17 mouse cellular contexts compared by ENCODE assay signal in the genomic region with DNA sequence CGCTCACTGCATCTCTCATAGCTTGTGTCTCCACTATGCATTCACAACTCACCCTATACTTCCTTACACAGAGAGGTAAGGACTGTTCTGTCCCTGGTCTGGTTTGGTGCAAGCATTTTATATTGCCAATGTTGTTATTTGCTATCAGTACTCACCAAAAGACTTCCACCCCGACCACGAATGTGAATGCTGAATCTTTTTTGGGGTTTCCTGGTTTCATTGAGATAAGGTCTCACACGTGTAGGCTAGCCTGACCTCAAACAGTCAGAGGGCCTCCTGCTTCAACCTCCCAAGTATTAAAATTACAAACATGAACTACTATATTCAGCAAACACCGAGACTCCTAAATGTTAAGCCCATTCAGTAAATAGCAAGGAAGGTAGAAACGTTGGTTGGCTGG. TPM values are rescaled to one million over a fixed set of nuclear protein-coding genes. Genes with fewer than 3 reads are reported as not detected.
DNase-seq lines count a peak whose midpoint lies in the region; ATAC-seq and TF ChIP-seq lines count a peak whose summit lies in the region.
"Had no signal": no experiment of that assay in that cellular context is flagged by ENCODE, and none has a peak within 500 bp of the region (broad histone marks: within the 10 kb centered on the region; RNA-seq: fewer than 3 reads in every experiment).

No protein-coding gene starts in this region.

- H3K4me2 ChIP-seq in hindbrain, embryonic 11.5 days (replicated peaks; ENCODE audit: low read depth, low read length): no peak overlapping the region
- H3K4me2 ChIP-seq in forebrain, embryonic 14.5 days (ENCODE audit: low read length): no peak overlapping the region
- H3K4me2 ChIP-seq: forebrain, embryonic 12.5 days had no signal

- peak overlapping the region; percentile 30; the same call in 1 of the 2 replicates for H3K27ac ChIP-seq in MEL (ENCODE audit: control insufficient read depth, low read depth, low read length)
- H3K27ac ChIP-seq in hindbrain, embryonic 11.5 days (ENCODE audit: low read depth, low read length): no peak overlapping the region
- no peak overlapping the region for H3K27ac ChIP-seq in forebrain, embryonic 14.5 days (ENCODE audit: low read depth, low read length)
- H3K27ac ChIP-seq: embryonic facial prominence, embryonic 10.5 days; embryonic facial prominence, embryonic 13.5 days; forebrain, embryonic 12.5 days; heart, adult 2 months; hindbrain, embryonic 13.5 days had no signal

- 91% methylated on average over 6 of the region's 6 CpGs for WGBS in hindbrain, embryonic 11.5 days
- 90% methylated on average over 6 of the region's 6 CpGs for WGBS in forebrain, embryonic 14.5 days

- peaks cover 0 to 16% of the 10 kb centered on the region in 2 experiments; a peak in 2 of 4 replicates for H3K36me3 ChIP-seq in MEL (ENCODE audit: control insufficient read depth in 1 of 2, insufficient read depth in 2 of 2, low read length in 2 of 2)
- no peaks in the 10 kb centered on the region for H3K36me3 ChIP-seq in hindbrain, embryonic 11.5 days (ENCODE audit: control insufficient read depth, insufficient read depth, low read length)
- no peaks in the 10 kb centered on the region for H3K36me3 ChIP-seq in forebrain, embryonic 14.5 days (ENCODE audit: control insufficient read depth, insufficient read depth, low read length)
- H3K36me3 ChIP-seq: embryonic facial prominence, embryonic 10.5 days; embryonic facial prominence, embryonic 13.5 days; forebrain, embryonic 12.5 days; hindbrain, embryonic 13.5 days had no signal

- no peaks in the 10 kb centered on the region for H3K9me3 ChIP-seq in MEL (replicated peaks; ENCODE audit: insufficient read depth, low read length)
- no peaks in the 10 kb centered on the region for H3K9me3 ChIP-seq in hindbrain, embryonic 11.5 days (ENCODE audit: control insufficient read depth, low read length)
- H3K9me3 ChIP-seq in forebrain, embryonic 14.5 days (replicated peaks; ENCODE audit: control insufficient read depth, low read length): no peaks in the 10 kb centered on the region
- H3K9me3 ChIP-seq: embryonic facial prominence, embryonic 10.5 days; embryonic facial prominence, embryonic 13.5 days; forebrain, embryonic 12.5 days; hindbrain, embryonic 13.5 days had no signal

- peak; percentile 35 to 77; a peak in 3 of 4 replicates for TF ChIP-seq EP300 in MEL (IDR thresholded peaks at IDR 0.05; ENCODE audit: low read depth in 1 of 2, low read length in 2 of 2)

- DNase-seq in 416B (ENCODE audit: low read depth) (peak; percentile 82), MEL (ENCODE audit: low read depth, low spot score) (peak; percentile 59)
- DNase-seq in induced T-regulatory cell, adult 2 months (ENCODE audit: low read depth): peak; percentile 16
- DNase-seq in urinary bladder, postnatal 4 days (ENCODE audit: low spot score in 2 of 2): no peak
- DNase-seq in hindbrain, embryonic 11.5 days (ENCODE audit: low spot score): no peak
- DNase-seq in forebrain, embryonic 14.5 days (ENCODE audit: low spot score): no peak
- DNase-seq: cerebellum, adult 9-11 months had no signal

- peaks cover 0 to 2% of the 10 kb centered on the region in 2 experiments; a peak in 1 of 4 replicates for H3K27me3 ChIP-seq in MEL (ENCODE audit: control insufficient read depth in 1 of 2, insufficient read depth in 2 of 2, low read length in 2 of 2)
- H3K27me3 ChIP-seq in hindbrain, embryonic 11.5 days (ENCODE audit: control insufficient read depth, insufficient read depth, low read length): no peaks in the 10 kb centered on the region
- H3K27me3 ChIP-seq in forebrain, embryonic 14.5 days (replicated peaks; ENCODE audit: control insufficient read depth, insufficient read depth, low read length): no peaks in the 10 kb centered on the region
- H3K27me3 ChIP-seq: embryonic facial prominence, embryonic 13.5 days; forebrain, embryonic 12.5 days; hindbrain, embryonic 13.5 days had no signal

- peaks cover 3 to 20% of the 10 kb centered on the region in 2 experiments for H3K4me1 ChIP-seq in MEL (ENCODE audit: control insufficient read depth in 1 of 2, insufficient read depth in 2 of 2, low read length in 2 of 2)
- no peaks in the 10 kb centered on the region for H3K4me1 ChIP-seq in hindbrain, embryonic 11.5 days (replicated peaks; ENCODE audit: control insufficient read depth, insufficient read depth, low read length)
- H3K4me1 ChIP-seq in forebrain, embryonic 14.5 days (ENCODE audit: control insufficient read depth, insufficient read depth, low read length): no peaks in the 10 kb centered on the region
- H3K4me1 ChIP-seq: embryonic facial prominence, embryonic 13.5 days; forebrain, embryonic 12.5 days had no signal

- no peak overlapping the region for H3K9ac ChIP-seq in MEL (ENCODE audit: control insufficient read depth, low read depth, low read length, poor library complexity, severe bottlenecking)
- no peak overlapping the region for H3K9ac ChIP-seq in hindbrain, embryonic 11.5 days (ENCODE audit: low read depth, low read length)
- no peak overlapping the region for H3K9ac ChIP-seq in forebrain, embryonic 14.5 days (ENCODE audit: low read length)
- H3K9ac ChIP-seq: embryonic facial prominence, embryonic 13.5 days; forebrain, embryonic 12.5 days; hindbrain, embryonic 13.5 days had no signal

- H3K4me3 ChIP-seq in MEL (ENCODE audit: control insufficient read depth in 1 of 2, insufficient read depth in 1 of 2, low read depth in 2 of 2, low read length in 2 of 2): peak overlapping the region in 1 of 2 experiments; percentile 47; a peak in 1 of 4 replicates
- H3K4me3 ChIP-seq in hindbrain, embryonic 11.5 days (ENCODE audit: low read depth, low read length): no peak overlapping the region
- no peak overlapping the region for H3K4me3 ChIP-seq in forebrain, embryonic 14.5 days (ENCODE audit: low read depth, low read length)
- H3K4me3 ChIP-seq: embryonic facial prominence, embryonic 10.5 days; embryonic facial prominence, embryonic 13.5 days; erythroblast, embryonic 14.5 days; forebrain, embryonic 12.5 days; heart, adult 2 months had no signal

- ATAC-seq in hindbrain, embryonic 11.5 days (ENCODE audit: low FRiP score): no peak
- ATAC-seq in forebrain, embryonic 14.5 days: no peak
- ATAC-seq: intestine, embryonic 16.5 days had no signal

- no peaks in the 10 kb centered on the region for H3K79me2 ChIP-seq in MEL (ENCODE audit: control insufficient read depth, insufficient read depth, low read length, poor library complexity)

- no peak for TF ChIP-seq RAD21 in MEL (IDR thresholded peaks at IDR 0.05; ENCODE audit: low read depth, low read length)

- no peak for TF ChIP-seq CTCF in MEL (IDR thresholded peaks at IDR 0.05 in 2 of 3, conservative IDR thresholded peaks at IDR 0.05 in 1 of 3; ENCODE audit: control insufficient read depth in 1 of 3, insufficient read depth in 1 of 3, low read depth in 2 of 3, low read length in 3 of 3, poor library complexity in 1 of 3, severe bottlenecking in 1 of 3)

- no peak for TF ChIP-seq POLR2A in MEL (IDR thresholded peaks at IDR 0.05; ENCODE audit: control insufficient read depth in 1 of 2, insufficient read depth in 1 of 2, low read depth in 1 of 2, low read length in 2 of 2, poor library complexity in 1 of 2)

TF ChIP-seq in MEL, 35 proteins besides CTCF, POLR2A, EP300 and RAD21 (continues in another document):
- TF ChIP-seq RCOR1 (IDR thresholded peaks at IDR 0.05; ENCODE audit: low read depth, low read length): peak; percentile 80
- TF ChIP-seq MAFK (IDR thresholded peaks at IDR 0.05; ENCODE audit: borderline replicate concordance, low read depth, low read length): no peak; the same call in 1 of the 2 replicates
- TF ChIP-seq SIN3A (IDR thresholded peaks at IDR 0.05; ENCODE audit: low read length): peak; percentile 38; the same call in 1 of the 2 replicates
- TF ChIP-seq CHD2 (IDR thresholded peaks at IDR 0.05; ENCODE audit: low read length): no peak
- TF ChIP-seq GABPA (IDR thresholded peaks at IDR 0.05; ENCODE audit: low read depth, low read length): no peak
- TF ChIP-seq ZMIZ1 (IDR thresholded peaks at IDR 0.05; ENCODE audit: low read depth, low read length): no peak
- TF ChIP-seq POLR2AphosphoS2 (IDR thresholded peaks at IDR 0.05; ENCODE audit: low read length): no peak
- TF ChIP-seq MYC (IDR thresholded peaks at IDR 0.05; ENCODE audit: low read depth, low read length): peak; percentile 61; the same call in 1 of the 2 replicates
- TF ChIP-seq KAT2A (conservative IDR thresholded peaks at IDR 0.05; ENCODE audit: low read depth, low read length): no peak
- peak; percentile 29; the same call in 1 of the 2 replicates for TF ChIP-seq MAX (IDR thresholded peaks at IDR 0.05; ENCODE audit: low read length)
- TF ChIP-seq MXI1 (IDR thresholded peaks at IDR 0.05; ENCODE audit: low read depth, low read length): peak; percentile 59; the same call in 1 of the 2 replicates

RNA-seq across cellular contexts. Expression of a gene that starts 27.7 kb away (rescaled TPM):
- 4,641 and 5,133 TPM in 2 replicates for total RNA-seq in MEL (2012; rRNA removed)
- polyA plus RNA-seq in MEL (2012; ENCODE audit: insufficient read depth in 1 of 2, insufficient read length in 2 of 2, low read depth in 1 of 2, low replicate concordance in 2 of 2, missing spikeins in 1 of 2): 1,000 to 10,000 TPM in 1 of 2 experiments, 100 to 1,000 TPM in 1; 450 to 1,410 TPM
- 1,259 and 1,264 TPM in 2 replicates for polyA plus RNA-seq in hindbrain, embryonic 11.5 days (2014; fragmentation: Nextera tagmentation; extraction: Ambion mirVana)
- polyA plus RNA-seq in forebrain, embryonic 14.5 days (2014; fragmentation: Nextera tagmentation; extraction: Ambion mirVana): 1,099 and 1,463 TPM in 2 replicates

RNA-seq across cellular contexts. Expression of a gene that starts 37.3 kb away (rescaled TPM):
- 10.2 and 14.1 TPM in 2 replicates for total RNA-seq in MEL (2012; rRNA removed)
- 10 to 100 TPM in 1 of 2 experiments, not detected in 1; 23.1 TPM for polyA plus RNA-seq in MEL (2012; ENCODE audit: insufficient read depth in 1 of 2, insufficient read length in 2 of 2, low read depth in 1 of 2, low replicate concordance in 2 of 2, missing spikeins in 1 of 2)
- 23.6 and 27.2 TPM in 2 replicates for polyA plus RNA-seq in hindbrain, embryonic 11.5 days (2014; fragmentation: Nextera tagmentation; extraction: Ambion mirVana)
- 12.6 and 15.8 TPM in 2 replicates for polyA plus RNA-seq in forebrain, embryonic 14.5 days (2014; fragmentation: Nextera tagmentation; extraction: Ambion mirVana)
- total RNA-seq: gastrocnemius, adult 18-20 months; gastrocnemius, postnatal 36 days; heart, adult 2 months had no signal
- polyA plus RNA-seq: adrenal gland, adult 2 months; heart, adult 2 months had no signal

RNA-seq across cellular contexts. Expression of a gene that starts 52.6 kb away (rescaled TPM):
- 1,318 and 1,322 TPM in 2 replicates for total RNA-seq in MEL (2012; rRNA removed)
- 100 to 1,000 TPM in 1 of 2 experiments, not detected in 1; 696 TPM for polyA plus RNA-seq in MEL (2012; ENCODE audit: insufficient read depth in 1 of 2, insufficient read length in 2 of 2, low read depth in 1 of 2, low replicate concordance in 2 of 2, missing spikeins in 1 of 2)
- 461 and 473 TPM in 2 replicates for polyA plus RNA-seq in hindbrain, embryonic 11.5 days (2014; fragmentation: Nextera tagmentation; extraction: Ambion mirVana)
- 338 and 389 TPM in 2 replicates for polyA plus RNA-seq in forebrain, embryonic 14.5 days (2014; fragmentation: Nextera tagmentation; extraction: Ambion mirVana)

RNA-seq across cellular contexts. Expression of a gene that starts 52.7 kb away (rescaled TPM):
- 43.3 and 65.3 TPM in 2 replicates for total RNA-seq in MEL (2012; rRNA removed)
- 10 to 100 TPM in 1 of 2 experiments, not detected in 1; 40.9 TPM for polyA plus RNA-seq in MEL (2012; ENCODE audit: insufficient read depth in 1 of 2, insufficient read length in 2 of 2, low read depth in 1 of 2, low replicate concordance in 2 of 2, missing spikeins in 1 of 2)
- polyA plus RNA-seq in hindbrain, embryonic 11.5 days (2014; fragmentation: Nextera tagmentation; extraction: Ambion mirVana): 35.9 and 37.7 TPM in 2 replicates
- 35.5 and 38.6 TPM in 2 replicates for polyA plus RNA-seq in forebrain, embryonic 14.5 days (2014; fragmentation: Nextera tagmentation; extraction: Ambion mirVana)

Comparison
In these comparisons a context has a peak if more than half of its experiments do, and no peak if none do; other contexts are left out.
1. DNase-seq: peak in 416B (single experiment), MEL (single experiment) and induced T-regulatory cell, adult 2 months (single experiment); none in urinary bladder, postnatal 4 days (0 of 2), hindbrain, embryonic 11.5 days (single experiment) and forebrain, embryonic 14.5 days (single experiment).